Mouse (Mus musculus) embryonic facial prominence, embryonic 14.5 days (tissue): Measurements from ENCODE around the gene Gm10192. TPM values are rescaled to one million over a fixed set of nuclear protein-coding genes. Genes with fewer than 3 reads are reported as not detected.

Source experiments
- ATAC-seq: fragments of 200-750 bp; cut with Nextera tagmentation; 2 replicates; pipeline ENCODE4 v1.8.0; 2017; ENCODE audit warnings: low read depth, moderate number of reproducible peaks, moderate TSS enrichment
- DNase-seq: peaks from one replicate; pipeline ENCODE4 v3.0.0-alpha.2; 2015; ENCODE audit warnings: low spot score
- H3K27ac ChIP-seq: fragments of 300-500 bp; sonication (generic); replicated peaks from 2 replicates; pipeline ENCODE4 v1.5.1; 2014; ENCODE audit warnings: low read depth, mild to moderate bottlenecking, low read length, moderate library complexity
- H3K27me3 ChIP-seq: fragments of 300-500 bp; sonication (generic); replicated peaks from 2 replicates; pipeline ENCODE4 v1.6.1; 2014; ENCODE audit warnings: low read length; ENCODE audit not compliant: control insufficient read depth, insufficient read depth
- H3K36me3 ChIP-seq: fragments of 300-500 bp; sonication (generic); 2 replicates; pipeline ENCODE4 v1.6.1; 2014; ENCODE audit warnings: low read length, mixed read lengths; ENCODE audit not compliant: control insufficient read depth, insufficient read depth
- H3K4me1 ChIP-seq: fragments of 300-500 bp; sonication (generic); 2 replicates; pipeline ENCODE4 v1.6.1; 2014; ENCODE audit warnings: antibody characterized with exemption, low read length; ENCODE audit not compliant: control insufficient read depth, insufficient read depth
- H3K4me2 ChIP-seq: fragments of 300-500 bp; sonication (generic); 2 replicates; pipeline ENCODE4 v1.6.1; 2014; ENCODE audit warnings: low read depth, mild to moderate bottlenecking, low read length, moderate library complexity, mixed read lengths
- H3K4me3 ChIP-seq: fragments of 300-500 bp; sonication (generic); 2 replicates; pipeline ENCODE4 v1.5.1; 2014; ENCODE audit warnings: low read depth, mild to moderate bottlenecking, low read length
- H3K9ac ChIP-seq: fragments of 300-500 bp; sonication (generic); 2 replicates; pipeline ENCODE4 v1.6.1; 2014; ENCODE audit warnings: low read depth, mild to moderate bottlenecking, low read length, moderate library complexity, mixed read lengths
- H3K9me3 ChIP-seq: fragments of 300-500 bp; sonication (generic); 2 replicates; pipeline ENCODE4 v1.6.1; 2016; ENCODE audit warnings: low read length; ENCODE audit not compliant: control insufficient read depth
- WGBS: fragments of 180-500 bp; shearing (Covaris S2); extraction: QIAGEN DNeasy Blood & Tissue Kit; methylation state at CpG from one replicate; pipeline ENCODE4 v1.1.7; 2014; 5-methylcytosine and 5-hydroxymethylcytosine counted together
- polyA plus RNA-seq: library from polyadenylated mRNA; unstranded; fragments of >200 nt; fragmentation: Nextera tagmentation; extraction: Ambion mirVana; gene quantifications from 2 replicates; pipeline ENCODE4 v1.2.1, GENCODE M21; 2014

The Gm10192 gene
- polyA plus RNA-seq, 1 experiment from 2014 or later, result not detected

DNA sequence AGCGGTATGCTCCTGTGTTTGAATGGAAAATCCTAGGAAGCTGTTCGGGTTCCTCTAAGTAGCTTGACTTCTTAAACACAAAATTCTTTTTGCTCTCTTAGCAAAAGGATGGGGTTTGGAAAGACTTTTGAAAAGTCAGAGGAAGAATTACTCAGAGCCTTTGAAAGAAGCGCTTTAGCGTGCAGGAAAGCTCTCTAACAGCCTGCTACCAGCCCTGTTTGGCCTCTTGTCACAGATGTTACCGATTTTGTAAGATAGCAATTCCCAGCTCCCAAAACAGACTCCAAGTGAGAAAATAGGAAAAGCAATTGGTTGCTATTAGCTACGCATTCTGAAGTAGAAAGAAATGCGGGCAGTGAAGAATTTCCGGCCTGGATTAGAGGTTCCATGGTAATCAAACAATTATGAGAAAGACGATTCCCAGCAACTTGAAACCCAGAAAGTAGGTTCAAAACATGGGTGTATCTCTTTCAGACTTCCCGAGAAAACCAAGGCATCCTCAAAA is 26.1 kb downstream of the Gm10192 start:
- peaks cover 13% of the 10 kb centered on the region for H3K4me1 ChIP-seq
- peak; percentile 85 for DNase-seq
- H3K9me3 ChIP-seq, result no peaks in the 10 kb centered on the region
- H3K27me3 ChIP-seq, result no peaks in the 10 kb centered on the region
- H3K4me3 ChIP-seq, result no peak overlapping the region
- no peak overlapping the region for H3K9ac ChIP-seq
- peak; percentile 63 for ATAC-seq
- H3K4me2 ChIP-seq, result peak overlapping the region; percentile 20
- WGBS, result 22% methylated on average over 10 of the region's 10 CpGs
- no peaks in the 10 kb centered on the region for H3K36me3 ChIP-seq
- peak overlapping the region; percentile 46 for H3K27ac ChIP-seq

DNA sequence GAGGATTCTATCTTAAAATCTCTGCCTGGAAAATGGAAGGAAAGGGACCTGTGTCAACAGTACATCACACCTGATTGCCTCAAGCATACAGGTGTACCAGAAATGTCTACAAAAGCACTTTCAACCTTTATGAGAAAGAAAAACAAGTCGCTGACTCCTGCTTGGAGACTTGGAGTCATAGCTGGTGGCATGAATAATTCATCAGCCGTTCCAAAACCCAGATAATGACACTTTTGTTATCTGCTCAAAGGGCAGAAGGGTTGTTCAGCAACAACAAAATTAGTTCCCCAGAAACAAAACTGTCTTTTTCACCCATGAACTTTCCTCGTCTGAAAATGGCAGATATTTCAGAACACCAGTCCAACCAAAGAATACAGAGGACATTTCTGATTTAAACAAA is 26.9 kb downstream of the Gm10192 start:
- no peak overlapping the region for H3K9ac ChIP-seq
- no peaks in the 10 kb centered on the region for H3K36me3 ChIP-seq
- ATAC-seq (no peak), DNase-seq (no peak)
- peak overlapping the region; percentile 46; the same call in 1 of the 2 replicates for H3K27ac ChIP-seq
- H3K4me2 ChIP-seq, result no peak overlapping the region
- WGBS, result 50% methylated on average over 3 of the region's 3 CpGs
- no peaks in the 10 kb centered on the region for H3K27me3 ChIP-seq
- H3K9me3 ChIP-seq, result no peaks in the 10 kb centered on the region
- no peak overlapping the region for H3K4me3 ChIP-seq
- H3K4me1 ChIP-seq, result peaks cover 13% of the 10 kb centered on the region

DNA sequence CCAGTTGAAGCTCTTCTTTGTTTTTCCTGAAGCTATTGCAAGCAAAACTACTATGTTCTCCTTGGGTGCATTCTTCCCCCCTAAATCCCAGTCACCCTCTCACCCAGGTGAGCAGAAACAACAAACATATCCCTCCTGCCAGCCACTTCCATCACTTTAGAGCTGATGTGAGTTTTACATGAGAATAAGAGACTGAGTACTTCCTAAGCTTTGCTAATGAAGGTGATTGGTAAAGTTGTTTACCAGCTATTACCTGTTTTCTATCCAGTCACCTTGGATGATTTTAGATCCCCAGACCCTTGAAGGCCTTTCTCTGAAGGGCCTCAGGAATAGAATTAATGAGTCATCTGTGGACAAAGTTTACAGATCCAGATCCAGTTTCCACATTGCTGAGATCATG is 29.4 kb downstream of the Gm10192 start:
- no peak overlapping the region for H3K4me3 ChIP-seq
- no peak overlapping the region for H3K27ac ChIP-seq
- no peak overlapping the region for H3K4me2 ChIP-seq
- no peak overlapping the region for H3K9ac ChIP-seq
- peaks cover 13% of the 10 kb centered on the region for H3K4me1 ChIP-seq
- DNase-seq (no peak), ATAC-seq (no peak)
- no peaks in the 10 kb centered on the region for H3K27me3 ChIP-seq
- no peaks in the 10 kb centered on the region for H3K36me3 ChIP-seq
- H3K9me3 ChIP-seq, result no peaks in the 10 kb centered on the region

DNA sequence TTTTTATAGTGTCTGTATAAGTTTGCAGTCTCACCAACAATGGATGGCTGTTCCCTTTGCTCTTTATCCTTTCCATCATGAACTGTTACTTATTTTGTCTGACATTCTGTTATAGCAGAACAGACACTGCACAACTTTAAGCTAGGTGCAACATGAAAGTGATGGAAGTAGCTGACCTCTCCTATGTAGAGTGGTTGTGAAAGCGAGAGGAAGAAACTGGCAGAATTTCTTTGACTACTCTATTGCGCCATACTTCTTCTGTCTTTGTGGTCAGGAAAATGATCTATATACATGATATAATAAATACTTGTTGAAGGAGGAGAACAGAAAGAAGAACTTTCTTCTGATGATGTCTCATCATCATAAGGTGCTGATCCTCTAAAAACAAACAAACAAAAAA is 40.5 kb downstream of the Gm10192 start:
- ATAC-seq, result no peak

More for the DNA sequence above, 40.5 kb downstream of the Gm10192 start:
- DNase-seq, result no peak
- Histone ChIP-seq H3K36me3 (no peaks in the 10 kb centered on the region), H3K9me3 (no peaks in the 10 kb centered on the region), H3K27ac (no peak overlapping the region), H3K4me1 (no peaks in the 10 kb centered on the region), H3K27me3 (no peaks in the 10 kb centered on the region), H3K4me2 (no peak overlapping the region), H3K4me3 (no peak overlapping the region), H3K9ac (no peak overlapping the region)
- 92% methylated on average over 2 of the region's 2 CpGs for WGBS
